Mouse (Mus musculus) ES-Bruce4 (cell line): ENCODE data around the gene Zfp791.

Experiments used
- CTCF ChIP-seq: IDR thresholded peaks from one replicate; pipeline ENCODE4 v1.8.1; 2011; ENCODE audit warnings: low read depth, low read length
- POLR2A ChIP-seq: IDR thresholded peaks from one replicate; pipeline ENCODE4 v1.8.1; 2011; ENCODE audit warnings: low read length; ENCODE audit not compliant: insufficient read depth

- TF ChIP-seq CTCF (no peak), POLR2A (no peak)
These were observed 7.4 kb downstream of the Zfp791 start for GRCm38 (mm10) chr8:85115501-85115900.
